Mouse (Mus musculus): Measurements from ENCODE around the gene Gadl1.

DNA sequence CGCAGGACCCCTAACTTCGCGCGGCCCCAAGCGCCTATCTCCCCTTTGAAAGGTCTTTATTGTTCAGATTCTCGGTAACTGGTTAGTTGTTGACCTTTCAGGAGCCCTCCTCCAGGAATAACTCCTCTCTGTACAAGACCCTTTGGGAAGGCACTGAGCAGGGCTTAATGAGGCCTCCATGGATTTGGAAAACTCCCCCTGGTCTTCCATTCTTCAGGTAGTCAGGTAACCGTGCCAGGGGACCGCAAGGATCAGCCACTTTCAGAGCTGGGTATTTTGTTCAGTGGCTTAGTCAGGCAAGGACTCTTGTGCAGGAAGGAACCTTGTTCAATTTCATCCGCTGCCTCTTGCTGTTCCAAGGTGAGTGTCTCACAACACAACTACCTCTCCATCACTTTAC lies at the start of gene Gadl1:
- TF ChIP-seq CTCF (IDR thresholded peaks at IDR 0.05; ENCODE audit: low read depth, low read length), result no peak
- no peak for TF ChIP-seq POLR2A (IDR thresholded peaks at IDR 0.05; ENCODE audit: insufficient read depth, low read length)
- no peak for TF ChIP-seq EP300 (IDR thresholded peaks at IDR 0.05; ENCODE audit: insufficient read depth, low read depth, low read length)
